Comparison of ENCODE assay signal across 9 mouse cellular contexts in genomic region chr11:18753856-18754255, GRCm38 (mm10).
DNase-seq lines count a peak whose midpoint lies in the region; ATAC-seq lines count a peak whose summit lies in the region.
"Had no signal": no experiment of that assay in that cellular context is flagged by ENCODE, and none has a peak within 500 bp of the region (broad histone marks: within the 10 kb centered on the region; RNA-seq: fewer than 3 reads in every experiment).

No protein-coding gene starts in this region.

- no peaks in the 10 kb centered on the region for H3K27me3 ChIP-seq in heart, embryonic 12.5 days (replicated peaks)
- H3K27me3 ChIP-seq in liver, embryonic 15.5 days: no peaks in the 10 kb centered on the region

- H3K27ac ChIP-seq in heart, embryonic 12.5 days (ENCODE audit: poor library complexity, severe bottlenecking): no peak overlapping the region
- H3K27ac ChIP-seq in liver, embryonic 15.5 days (replicated peaks): no peak overlapping the region

- H3K4me3 ChIP-seq in heart, embryonic 12.5 days: no peak overlapping the region
- H3K4me3 ChIP-seq in liver, embryonic 15.5 days (replicated peaks): no peak overlapping the region

- H3K9me3 ChIP-seq in heart, embryonic 12.5 days (replicated peaks): no peaks in the 10 kb centered on the region
- H3K9me3 ChIP-seq in liver, embryonic 15.5 days (replicated peaks): no peaks in the 10 kb centered on the region

- H3K9ac ChIP-seq in heart, embryonic 12.5 days: no peak overlapping the region
- H3K9ac ChIP-seq in liver, embryonic 15.5 days: no peak overlapping the region

- DNase-seq in heart, adult 8-10 months (ENCODE audit: low spot score): no peak
- peak; percentile 59 for DNase-seq in brain, adult 2 months (ENCODE audit: low read depth, low spot score)
- no peak for DNase-seq in urinary bladder, adult 18-20 months (ENCODE audit: low spot score in 2 of 2)
- DNase-seq in T-cell, adult 2 months (ENCODE audit: low spot score): no peak
- DNase-seq in gastrocnemius, adult 18-20 months (ENCODE audit: low spot score): no peak
- DNase-seq: gastrocnemius, postnatal 25 days had no signal

- peak overlapping the region; percentile 50 for H3K4me2 ChIP-seq in heart, embryonic 12.5 days
- H3K4me2 ChIP-seq in liver, embryonic 15.5 days: peak overlapping the region; percentile 44

- no peak for ATAC-seq in heart, embryonic 12.5 days (ENCODE audit: insufficient number of reproducible peaks, low FRiP score)
- peak; percentile 52 for ATAC-seq in erythroid progenitor cell, adult 5-6 weeks (replicated peaks; ENCODE audit: low FRiP score, poor library complexity, severe bottlenecking)
- peak; percentile 37; the same call in 1 of the 2 replicates for ATAC-seq in liver, embryonic 15.5 days (ENCODE audit: insufficient read depth)

- H3K36me3 ChIP-seq in heart, embryonic 12.5 days: no peaks in the 10 kb centered on the region
- no peaks in the 10 kb centered on the region for H3K36me3 ChIP-seq in liver, embryonic 15.5 days (replicated peaks)

- H3K4me1 ChIP-seq in heart, embryonic 12.5 days (replicated peaks): peaks cover 17% of the 10 kb centered on the region
- peaks cover 29% of the 10 kb centered on the region for H3K4me1 ChIP-seq in liver, embryonic 15.5 days (replicated peaks)

- WGBS in heart, embryonic 12.5 days: 20% methylated on average over 9 of the region's 9 CpGs
- 10% methylated on average over 9 of the region's 9 CpGs for WGBS in liver, embryonic 15.5 days (ENCODE audit: insufficient replicate concordance)
